Mouse (Mus musculus) kidney, adult 11 months (tissue): ENCODE results near the gene Dtx1.

Experiments used
- DNase-seq: peaks from one replicate; pipeline ENCODE4 v3.0.0; 2022

The Dtx1 gene

GRCm38 (mm10) chr5:120634860-120635259, 76.9 kb downstream of the Dtx1 start:
- DNase-seq: no peak

- no peak for DNase-seq
These were observed 77.6 kb downstream of the Dtx1 start, which contains the start of gene Cfap73 for GRCm38 (mm10) chr5:120634131-120634530. TSS of gene Cfap73 (minus strand) at chr5:120634235.

GRCm38 (mm10) chr5:120631892-120632291, 79.8 kb downstream of the Dtx1 start:
- DNase-seq: no peak

GRCm38 (mm10) chr5:120631128-120631527, 80.6 kb downstream of the Dtx1 start:
- DNase-seq: no peak
